Mouse (Mus musculus): ENCODE data around the gene Ppp1r14d. TPM values are rescaled to one million over a fixed set of nuclear protein-coding genes. Genes with fewer than 3 reads are reported as not detected.
A peak's percentile ranks its signal among the peaks of the same experiment; 100 is the strongest.

Ppp1r14d gene
- polyA plus RNA-seq, 1 experiment from 2014 or later: 0.20 TPM

DNA sequence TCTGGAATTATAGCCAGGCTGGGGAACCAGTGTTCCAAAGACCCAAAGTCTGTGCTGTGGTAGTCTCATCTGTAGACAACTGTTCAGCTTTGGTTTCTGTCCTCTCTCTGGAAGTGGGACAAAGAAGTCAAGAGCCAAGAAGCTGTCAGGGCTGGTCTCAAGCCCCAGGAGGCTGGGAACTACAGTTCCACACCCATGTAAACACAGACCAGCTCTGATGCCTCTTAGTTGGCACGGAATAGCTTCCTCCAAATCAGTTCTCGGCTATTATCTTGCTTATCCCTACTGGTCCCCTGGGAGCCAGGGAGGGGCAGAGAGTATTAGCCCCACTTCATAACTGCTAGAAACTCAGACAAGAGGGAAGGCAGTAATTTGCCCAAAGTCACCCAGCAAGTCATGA is 31.6 kb upstream of the Ppp1r14d start:
- Histone ChIP-seq H3K27me3 (ENCODE audit: control insufficient read depth, insufficient read depth, low read length) (no peaks in the 10 kb centered on the region), H3K4me1 (ENCODE audit: control insufficient read depth, insufficient read depth, low read length) (peaks cover 6% of the 10 kb centered on the region), H3K4me2 (ENCODE audit: low read depth, severe bottlenecking) (no peak overlapping the region), H3K9ac (ENCODE audit: low read length) (no peak overlapping the region), H3K9me3 (ENCODE audit: control insufficient read depth, low read length) (no peaks in the 10 kb centered on the region), H3K27ac (replicated peaks; ENCODE audit: low read depth, low read length) (no peak overlapping the region), H3K36me3 (ENCODE audit: control insufficient read depth, insufficient read depth, low read length) (no peaks in the 10 kb centered on the region), H3K4me3 (ENCODE audit: low read depth, low read length) (no peak overlapping the region)
- DNase-seq (ENCODE audit: low spot score) (no peak), ATAC-seq (ENCODE audit: insufficient number of reproducible peaks, low FRiP score, low TSS enrichment, low read depth) (no peak)
- WGBS: 73% methylated on average over 2 of the region's 2 CpGs

DNA sequence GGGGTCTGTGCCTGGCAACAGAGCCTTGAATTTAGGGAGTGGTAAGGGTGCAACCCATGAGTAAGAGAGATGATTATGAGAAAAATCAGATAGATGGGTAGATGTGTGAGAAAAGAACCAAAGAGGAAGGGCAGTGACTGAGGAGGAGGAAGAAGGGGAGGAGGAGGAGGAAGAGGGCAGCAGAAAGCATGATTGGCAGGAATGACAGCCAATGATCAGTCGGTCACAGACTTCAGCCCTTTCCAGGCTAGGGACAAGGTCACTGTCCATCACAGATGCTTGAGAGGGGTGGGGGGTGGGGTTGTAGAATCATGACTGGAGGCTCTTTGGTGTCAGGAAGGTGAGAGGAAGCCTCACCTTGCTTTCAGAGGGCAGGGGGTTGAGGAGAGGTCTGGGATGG is 30.8 kb upstream of the Ppp1r14d start:
- 0 out of 2 replicates have a peak, but pooled peaks cover under 1% of the 10 kb centered on the region for H3K27me3 ChIP-seq (ENCODE audit: control insufficient read depth, insufficient read depth, low read length)
- 72% methylated on average over 1 of the region's 1 CpGs for WGBS
- ATAC-seq (ENCODE audit: insufficient number of reproducible peaks, low FRiP score, low TSS enrichment, low read depth) (no peak), DNase-seq (ENCODE audit: low spot score) (no peak)
- no peak overlapping the region for H3K4me3 ChIP-seq (ENCODE audit: low read depth, low read length)
- no peak overlapping the region for H3K4me2 ChIP-seq (ENCODE audit: low read depth, severe bottlenecking)
- H3K36me3 ChIP-seq (ENCODE audit: control insufficient read depth, insufficient read depth, low read length): no peaks in the 10 kb centered on the region
- H3K9ac ChIP-seq (ENCODE audit: low read length): no peak overlapping the region
- no peak overlapping the region for H3K27ac ChIP-seq (replicated peaks; ENCODE audit: low read depth, low read length)
- no peaks in the 10 kb centered on the region for H3K9me3 ChIP-seq (ENCODE audit: control insufficient read depth, low read length)
- peaks cover 6% of the 10 kb centered on the region for H3K4me1 ChIP-seq (ENCODE audit: control insufficient read depth, insufficient read depth, low read length)

DNA sequence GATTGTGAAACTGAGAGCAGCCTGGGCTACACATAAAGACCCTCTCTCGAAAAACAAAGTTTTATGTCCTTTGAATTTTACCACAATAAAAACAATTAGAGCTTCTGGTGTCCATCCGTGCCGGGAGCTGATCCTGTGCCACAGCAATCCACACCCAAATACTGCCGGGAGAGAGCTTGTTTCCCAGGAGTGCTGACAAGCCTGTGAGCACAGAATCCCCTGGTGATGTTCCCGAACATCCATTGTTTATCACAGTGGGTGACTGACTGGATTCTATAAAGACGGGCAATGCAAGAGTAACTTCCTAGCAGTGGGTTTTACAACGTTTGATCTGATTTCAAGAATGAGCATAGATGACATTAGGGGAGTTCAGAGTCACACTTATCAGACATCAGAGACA is 25.3 kb upstream of the Ppp1r14d start:
- WGBS: 27% methylated on average over 7 of the region's 7 CpGs
- no peaks in the 10 kb centered on the region for H3K9me3 ChIP-seq (ENCODE audit: control insufficient read depth, low read length)
- H3K4me3 ChIP-seq (ENCODE audit: low read depth, low read length): no peak overlapping the region
- no peaks in the 10 kb centered on the region for H3K36me3 ChIP-seq (ENCODE audit: control insufficient read depth, insufficient read depth, low read length)
- ATAC-seq (ENCODE audit: insufficient number of reproducible peaks, low FRiP score, low TSS enrichment, low read depth) (no peak), DNase-seq (ENCODE audit: low spot score) (no peak)
- peaks cover 7% of the 10 kb centered on the region; the same call in 1 of the 2 replicates for H3K27me3 ChIP-seq (ENCODE audit: control insufficient read depth, insufficient read depth, low read length)
- H3K4me1 ChIP-seq (ENCODE audit: control insufficient read depth, insufficient read depth, low read length): no peaks in the 10 kb centered on the region
- no peak overlapping the region for H3K4me2 ChIP-seq (ENCODE audit: low read depth, severe bottlenecking)
- H3K9ac ChIP-seq (ENCODE audit: low read length): no peak overlapping the region
- H3K27ac ChIP-seq (replicated peaks; ENCODE audit: low read depth, low read length): no peak overlapping the region

DNA sequence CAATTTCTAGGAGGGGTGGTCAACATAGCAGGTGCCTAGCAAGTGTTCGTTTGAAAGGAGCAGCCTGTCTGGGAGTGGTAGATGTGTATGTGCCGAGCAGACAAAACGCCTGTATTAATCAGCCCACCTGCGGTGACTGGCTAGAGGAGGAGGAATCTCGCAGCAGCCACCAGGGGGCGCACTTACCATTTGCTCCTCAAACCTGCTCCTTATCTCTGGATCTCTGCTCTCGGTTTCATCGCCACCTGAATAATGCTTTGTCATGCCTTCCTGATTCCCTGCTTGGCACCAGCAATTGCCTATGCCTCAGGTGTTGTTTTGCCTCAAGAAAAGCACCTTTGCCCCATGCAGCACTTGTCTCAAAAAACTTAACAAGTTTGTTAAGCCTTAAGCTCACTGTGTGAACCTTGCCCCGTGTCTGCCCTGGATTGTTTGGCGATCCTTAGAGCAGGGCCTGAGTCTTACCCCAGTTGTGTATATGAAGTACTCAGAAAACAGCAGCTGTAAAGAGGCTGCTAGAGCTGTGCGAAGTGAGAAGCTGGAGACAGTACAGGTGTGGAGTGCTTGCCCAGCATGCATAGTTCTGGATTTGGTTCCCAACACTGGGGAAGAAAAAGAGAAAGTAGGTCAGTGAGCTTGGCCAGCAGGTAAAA is 21.2 kb upstream of the Ppp1r14d start:
- no peak overlapping the region for H3K27ac ChIP-seq (replicated peaks; ENCODE audit: low read depth, low read length)
- 15% methylated on average over 11 of the region's 11 CpGs for WGBS
- no peak overlapping the region for H3K9ac ChIP-seq (ENCODE audit: low read length)
- no peak overlapping the region for H3K4me2 ChIP-seq (ENCODE audit: low read depth, severe bottlenecking)
- peaks cover 7% of the 10 kb centered on the region; the same call in 1 of the 2 replicates for H3K27me3 ChIP-seq (ENCODE audit: control insufficient read depth, insufficient read depth, low read length)
- DNase-seq (ENCODE audit: low spot score) (peak; percentile 93), ATAC-seq (ENCODE audit: insufficient number of reproducible peaks, low FRiP score, low TSS enrichment, low read depth) (peak; percentile 52)
- no peaks in the 10 kb centered on the region for H3K9me3 ChIP-seq (ENCODE audit: control insufficient read depth, low read length)
- H3K36me3 ChIP-seq (ENCODE audit: control insufficient read depth, insufficient read depth, low read length): no peaks in the 10 kb centered on the region
- no peak overlapping the region for H3K4me3 ChIP-seq (ENCODE audit: low read depth, low read length)
- H3K4me1 ChIP-seq (ENCODE audit: control insufficient read depth, insufficient read depth, low read length): 0 out of 2 replicates have a peak, but pooled peaks cover 2% of the 10 kb centered on the region

DNA sequence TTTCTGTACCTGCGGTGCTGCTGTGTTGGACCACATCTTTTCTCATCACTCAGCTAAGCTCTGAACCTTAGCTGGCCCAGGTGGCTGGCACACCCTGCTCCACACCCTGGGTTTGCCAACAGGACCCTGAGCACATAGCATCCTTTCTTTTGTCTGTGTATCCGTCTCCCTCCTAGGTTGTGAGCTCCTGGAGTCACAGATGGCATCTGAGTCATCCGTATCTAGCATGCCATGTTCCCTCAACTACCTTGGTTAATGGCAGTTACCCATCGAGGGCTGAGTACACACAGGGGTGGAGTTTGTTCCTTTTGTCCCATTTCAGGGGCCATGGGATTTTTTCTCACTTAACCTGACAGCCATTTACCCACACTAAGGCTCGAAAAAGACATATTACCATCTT is 20.7 kb upstream of the Ppp1r14d start:
- H3K4me3 ChIP-seq (ENCODE audit: low read depth, low read length): no peak overlapping the region
- ATAC-seq (ENCODE audit: insufficient number of reproducible peaks, low FRiP score, low TSS enrichment, low read depth): no peak
- 0 out of 2 replicates have a peak, but pooled peaks cover 2% of the 10 kb centered on the region for H3K4me1 ChIP-seq (ENCODE audit: control insufficient read depth, insufficient read depth, low read length)
- no peak overlapping the region for H3K4me2 ChIP-seq (ENCODE audit: low read depth, severe bottlenecking)
- no peak overlapping the region for H3K9ac ChIP-seq (ENCODE audit: low read length)
- 64% methylated on average over 5 of the region's 5 CpGs for WGBS
- no peak for DNase-seq (ENCODE audit: low spot score)
- no peaks in the 10 kb centered on the region for H3K36me3 ChIP-seq (ENCODE audit: control insufficient read depth, insufficient read depth, low read length)
- no peaks in the 10 kb centered on the region for H3K9me3 ChIP-seq (ENCODE audit: control insufficient read depth, low read length)
- H3K27ac ChIP-seq (replicated peaks; ENCODE audit: low read depth, low read length): no peak overlapping the region
- peaks cover 6% of the 10 kb centered on the region; the same call in 1 of the 2 replicates for H3K27me3 ChIP-seq (ENCODE audit: control insufficient read depth, insufficient read depth, low read length)

DNA sequence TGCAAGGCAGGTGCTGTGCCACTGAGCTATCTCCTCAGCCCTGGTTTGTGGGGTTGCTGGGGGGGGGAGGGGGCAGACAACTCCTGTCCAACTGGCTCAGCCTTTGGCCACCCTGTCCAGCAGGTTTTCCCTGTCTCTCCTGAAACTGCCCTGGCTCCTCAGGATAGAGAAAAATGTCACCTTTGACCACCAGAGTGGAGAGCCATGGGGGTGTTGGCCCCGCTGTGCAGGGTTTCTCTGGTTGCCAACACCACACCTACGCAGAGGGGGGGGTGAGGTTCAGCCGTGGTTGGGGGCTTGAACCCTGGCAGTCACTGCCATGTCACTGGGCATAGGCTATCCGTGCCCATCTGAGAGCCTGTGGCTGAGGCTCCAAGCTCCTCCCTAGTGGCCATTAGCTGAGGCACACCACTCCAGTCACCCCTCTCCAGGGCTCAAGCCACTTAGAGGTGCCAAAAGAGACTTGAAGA is 19.9 kb upstream of the Ppp1r14d start:
- 79% methylated on average over 4 of the region's 4 CpGs for WGBS
- Histone ChIP-seq H3K4me1 (ENCODE audit: control insufficient read depth, insufficient read depth, low read length) (0 out of 2 replicates have a peak, but pooled peaks cover 2% of the 10 kb centered on the region), H3K4me3 (ENCODE audit: low read depth, low read length) (no peak overlapping the region), H3K9ac (ENCODE audit: low read length) (no peak overlapping the region), H3K27ac (replicated peaks; ENCODE audit: low read depth, low read length) (no peak overlapping the region), H3K27me3 (ENCODE audit: control insufficient read depth, insufficient read depth, low read length) (0 out of 2 replicates have a peak, but pooled peaks cover 3% of the 10 kb centered on the region), H3K4me2 (ENCODE audit: low read depth, severe bottlenecking) (no peak overlapping the region), H3K9me3 (ENCODE audit: control insufficient read depth, low read length) (no peaks in the 10 kb centered on the region), H3K36me3 (ENCODE audit: control insufficient read depth, insufficient read depth, low read length) (no peaks in the 10 kb centered on the region)
- DNase-seq (ENCODE audit: low spot score) (no peak), ATAC-seq (ENCODE audit: insufficient number of reproducible peaks, low FRiP score, low TSS enrichment, low read depth) (no peak)

DNA sequence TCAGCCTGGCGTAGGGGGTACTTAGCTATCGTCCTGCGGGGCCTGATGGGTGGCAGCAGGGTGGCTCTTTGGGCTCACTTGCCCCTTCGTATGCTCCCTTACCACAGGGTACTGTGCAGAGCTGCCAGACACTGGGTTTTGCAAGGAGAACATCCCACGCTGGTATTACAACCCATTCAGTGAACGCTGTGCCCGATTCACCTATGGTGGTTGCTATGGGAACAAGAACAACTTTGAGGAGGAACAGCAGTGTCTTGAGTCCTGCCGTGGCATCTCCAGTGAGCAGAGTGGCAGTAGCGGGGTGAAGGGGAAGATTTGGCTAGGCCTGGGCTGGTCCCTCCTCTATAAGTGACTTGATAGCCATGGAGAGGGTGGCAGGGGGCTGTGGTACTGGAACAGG is 18.2 kb upstream of the Ppp1r14d start:
- Histone ChIP-seq H3K36me3 (ENCODE audit: control insufficient read depth, insufficient read depth, low read length) (no peaks in the 10 kb centered on the region), H3K27ac (replicated peaks; ENCODE audit: low read depth, low read length) (no peak overlapping the region), H3K9me3 (ENCODE audit: control insufficient read depth, low read length) (no peaks in the 10 kb centered on the region), H3K9ac (ENCODE audit: low read length) (no peak overlapping the region), H3K4me1 (ENCODE audit: control insufficient read depth, insufficient read depth, low read length) (0 out of 2 replicates have a peak, but pooled peaks cover 2% of the 10 kb centered on the region), H3K4me3 (ENCODE audit: low read depth, low read length) (no peak overlapping the region), H3K27me3 (ENCODE audit: control insufficient read depth, insufficient read depth, low read length) (no peaks in the 10 kb centered on the region), H3K4me2 (ENCODE audit: low read depth, severe bottlenecking) (no peak overlapping the region)
- DNase-seq (ENCODE audit: low spot score) (no peak), ATAC-seq (ENCODE audit: insufficient number of reproducible peaks, low FRiP score, low TSS enrichment, low read depth) (no peak)
- WGBS: 90% methylated on average over 9 of the region's 9 CpGs

DNA sequence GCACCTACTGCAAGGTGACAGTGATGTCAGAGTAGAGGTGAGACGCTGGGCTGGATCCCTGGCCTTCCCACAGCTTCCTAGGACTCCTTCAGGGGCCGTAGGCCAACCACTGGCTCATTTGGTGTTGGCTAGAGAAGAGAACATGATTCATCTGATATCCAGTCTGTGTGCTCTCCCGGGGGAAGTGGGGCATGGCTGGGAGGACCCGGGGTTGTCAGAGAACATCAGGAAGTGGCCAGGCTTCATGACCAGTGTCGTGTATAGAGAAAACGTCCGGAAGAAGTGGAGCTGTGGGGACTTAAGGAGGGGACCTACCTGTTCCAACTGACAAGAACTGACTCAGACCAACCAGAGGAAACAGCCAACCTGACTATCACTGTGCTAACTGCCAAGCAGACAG is 15.5 kb upstream of the Ppp1r14d start:
- no peak overlapping the region for H3K4me3 ChIP-seq (ENCODE audit: low read depth, low read length)
- no peak overlapping the region for H3K9ac ChIP-seq (ENCODE audit: low read length)
- 0 out of 2 replicates have a peak, but pooled peaks cover 2% of the 10 kb centered on the region for H3K4me1 ChIP-seq (ENCODE audit: control insufficient read depth, insufficient read depth, low read length)
- 93% methylated on average over 7 of the region's 7 CpGs for WGBS
- H3K27me3 ChIP-seq (ENCODE audit: control insufficient read depth, insufficient read depth, low read length): no peaks in the 10 kb centered on the region
- ATAC-seq (ENCODE audit: insufficient number of reproducible peaks, low FRiP score, low TSS enrichment, low read depth) (no peak), DNase-seq (ENCODE audit: low spot score) (no peak)
- H3K9me3 ChIP-seq (ENCODE audit: control insufficient read depth, low read length): no peaks in the 10 kb centered on the region
- H3K27ac ChIP-seq (replicated peaks; ENCODE audit: low read depth, low read length): no peak overlapping the region
- no peak overlapping the region for H3K4me2 ChIP-seq (ENCODE audit: low read depth, severe bottlenecking)
- no peaks in the 10 kb centered on the region for H3K36me3 ChIP-seq (ENCODE audit: control insufficient read depth, insufficient read depth, low read length)
